In genomic region chr9:55139958-55140357, GRCm38 (mm10) we compare ENCODE assay signal across 9 mouse cellular contexts. TPM values are rescaled to one million over a fixed set of nuclear protein-coding genes. Genes with fewer than 3 reads are reported as not detected.
DNase-seq lines count a peak whose midpoint lies in the region; ATAC-seq and TF ChIP-seq lines count a peak whose summit lies in the region.
"Had no signal": no experiment of that assay in that cellular context is flagged by ENCODE, and none has a peak within 500 bp of the region (broad histone marks: within the 10 kb centered on the region; RNA-seq: fewer than 3 reads in every experiment).

No protein-coding gene starts in this region.

- ATAC-seq in Patski, result no peak

- in situ Hi-C loops in Patski (cut with MboI; ENCODE audit: low pct_unique_long_range_greater_than_20kb), result no loop called here

- POLR2A ChIA-PET in Patski (lab: Charles Lee), result interaction anchor here (1.1 kb wide), 1 partner anchor 27 kb away, joined by 4 read pairs; no protein-coding TSS in a partner anchor

- H3K27ac ChIP-seq in thymus, adult 2 months (ENCODE audit: control insufficient read depth, insufficient read depth, low read length), result no peak overlapping the region
- H3K27ac ChIP-seq: hindbrain, embryonic 15.5 days had no signal

- no peak overlapping the region for H3K4me3 ChIP-seq in thymus, adult 2 months (ENCODE audit: control insufficient read depth, insufficient read depth, low read length)
- H3K4me3 ChIP-seq: hindbrain, embryonic 15.5 days had no signal

- no peaks in the 10 kb centered on the region for H3K36me3 ChIP-seq in thymus, adult 2 months (ENCODE audit: control insufficient read depth, insufficient read depth, low read length)
- H3K36me3 ChIP-seq: hindbrain, embryonic 15.5 days had no signal

- H3K4me1 ChIP-seq in thymus, adult 2 months (replicated peaks; ENCODE audit: control insufficient read depth, insufficient read depth, low read length), result no peaks in the 10 kb centered on the region
- H3K4me1 ChIP-seq: hindbrain, embryonic 15.5 days had no signal

- TF ChIP-seq POLR2A in thymus, adult 2 months (IDR thresholded peaks at IDR 0.05; ENCODE audit: control insufficient read depth, extremely low read depth, insufficient read depth, low read length, poor library complexity), result no peak

- H3K27me3 ChIP-seq in Patski, result no peaks in the 10 kb centered on the region
- H3K27me3 ChIP-seq in thymus, adult 2 months (ENCODE audit: control insufficient read depth, insufficient read depth, low read length), result no peaks in the 10 kb centered on the region
- H3K27me3 ChIP-seq: hindbrain, embryonic 15.5 days had no signal

- CTCF ChIA-PET in Patski (lab: Charles Lee), result no interaction called here

- 79% methylated on average over 5 of the region's 5 CpGs for WGBS in thymus, adult 2 months

- peak; percentile 37 for DNase-seq in gastrocnemius, adult 18-20 months (ENCODE audit: low spot score)
- no peak for DNase-seq in gastrocnemius, postnatal 4 days (ENCODE audit: low spot score in 2 of 2)
- peak; percentile 5 to 29 for DNase-seq in kidney, postnatal 36 days
- DNase-seq in kidney, postnatal 25 days, result no peak
- no peak for DNase-seq in Patski (ENCODE audit: low read depth, low spot score)
- peak; percentile 39 for DNase-seq in lung, postnatal 14 days
- no peak for DNase-seq in thymus, postnatal 10 days (ENCODE audit: low spot score in 2 of 2)
- DNase-seq in thymus, adult 2 months, result no peak

- TF ChIP-seq CTCF in Patski (IDR thresholded peaks at IDR 0.05), result peak; percentile 11
- TF ChIP-seq CTCF in thymus, adult 2 months (IDR thresholded peaks at IDR 0.05; ENCODE audit: borderline replicate concordance, control insufficient read depth, extremely low read depth, insufficient read depth, low read length, poor library complexity), result no peak

RNA-seq across cellular contexts. Expression of gene Ube2q2, which starts 8.7 kb away (rescaled TPM):
- 10 to 100 TPM; 36.0 to 36.3 TPM for total RNA-seq in gastrocnemius, adult 18-20 months (2021)
- total RNA-seq in gastrocnemius, postnatal 4 days (2021), result 10 to 100 TPM; 26.7 to 27.2 TPM
- 33.9 TPM for polyA plus RNA-seq in Patski (2021)
- polyA plus RNA-seq in thymus, adult 2 months (2012; rRNA removed), result 9.7 and 12.2 TPM in 2 replicates

Comparison
In these comparisons a context has a peak if more than half of its experiments do, and no peak if none do; other contexts are left out.
1. DNase-seq: peak in gastrocnemius, adult 18-20 months (single experiment), kidney, postnatal 36 days (2 of 2) and lung, postnatal 14 days (single experiment); none in gastrocnemius, postnatal 4 days (0 of 2), kidney, postnatal 25 days (0 of 2), Patski (single experiment), thymus, postnatal 10 days (0 of 2) and thymus, adult 2 months (single experiment).